Mouse (Mus musculus): ENCODE results near the gene Arhgef28.

DNA sequence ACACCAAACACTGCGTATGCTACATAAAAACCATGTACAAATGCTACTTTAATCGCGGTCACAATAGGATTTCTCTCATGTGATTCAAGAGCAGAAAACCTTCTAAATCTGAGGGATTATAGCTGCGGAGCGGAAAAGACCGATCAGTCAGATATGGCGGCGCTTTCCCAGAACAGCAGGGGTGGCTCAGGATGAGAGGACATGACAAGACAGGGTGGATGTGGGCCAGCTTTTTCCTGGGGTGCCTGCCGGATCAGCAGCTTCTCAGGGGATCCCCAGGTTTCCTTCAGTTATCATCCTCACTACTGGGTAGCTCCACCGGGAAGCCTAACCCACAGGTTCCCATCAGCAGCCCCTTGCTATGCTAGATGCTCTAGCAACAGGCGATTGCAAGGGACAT lies 204.5 kb downstream of the Arhgef28 start:
- TF ChIP-seq CTCF (IDR thresholded peaks at IDR 0.05; ENCODE audit: borderline replicate concordance, insufficient read depth, low read length) (no peak), POLR2A (IDR thresholded peaks at IDR 0.05; ENCODE audit: low read depth, low read length) (no peak)
